Mouse (Mus musculus): Measurements from ENCODE around the gene Matn3. TPM values are rescaled to one million over a fixed set of nuclear protein-coding genes. Genes with fewer than 3 reads are reported as not detected.

Gene Matn3
- polyA plus RNA-seq, 1 experiment, result not detected

Other genes with a start within 250 kb of the Matn3 start
- 1.7 and 2.8 TPM in 2 replicates for gene Sdc1, start 176.6 kb upstream of the Matn3 start, polyA plus RNA-seq (2012; ENCODE audit: insufficient read depth, insufficient read length, missing spikeins)
- gene Laptm4a, start 26.3 kb upstream of the Matn3 start, polyA plus RNA-seq (2012; ENCODE audit: insufficient read depth, insufficient read length, missing spikeins), result 307 and 401 TPM in 2 replicates
- 3.1 and 5.9 TPM in 2 replicates for gene Wdr35, start 26.0 kb downstream of the Matn3 start, polyA plus RNA-seq (2012; ENCODE audit: insufficient read depth, insufficient read length, missing spikeins)
- gene Ttc32, start 82.1 kb downstream of the Matn3 start, polyA plus RNA-seq (2012; ENCODE audit: insufficient read depth, insufficient read length, missing spikeins), result 21.3 and 36.3 TPM in 2 replicates

All from brown adipose tissue, adult 24 weeks (tissue).